Comparison of ENCODE assay signal across 26 mouse cellular contexts in genomic region chr6:55536469-55536868, GRCm38 (mm10).
A peak's percentile ranks its signal among the peaks of the same experiment; 100 is the strongest.
DNase-seq lines count a peak whose midpoint lies in the region; ATAC-seq and TF ChIP-seq lines count a peak whose summit lies in the region.
"Had no signal": no experiment of that assay in that cellular context is flagged by ENCODE, and none has a peak within 500 bp of the region (broad histone marks: within the 10 kb centered on the region; RNA-seq: fewer than 3 reads in every experiment).

No protein-coding gene starts in this region.

- H3K4me1 ChIP-seq in megakaryocyte, embryonic 14.5 days: peaks cover 50% of the 10 kb centered on the region
- no peaks in the 10 kb centered on the region for H3K4me1 ChIP-seq in embryonic fibroblast, embryonic 13.5 days (ENCODE audit: control insufficient read depth, insufficient read depth, low read length)
- H3K4me1 ChIP-seq: embryonic facial prominence, embryonic 12.5 days; embryonic facial prominence, embryonic 15.5 days; intestine, embryonic 15.5 days had no signal

- H3K27ac ChIP-seq in embryonic fibroblast, embryonic 13.5 days (ENCODE audit: insufficient read depth, low read length): peak overlapping the region; percentile 49; the same call in 1 of the 2 replicates
- H3K27ac ChIP-seq: embryonic facial prominence, embryonic 12.5 days; embryonic facial prominence, embryonic 15.5 days; forebrain, embryonic 12.5 days; forebrain, embryonic 15.5 days; gastrocnemius, adult 2 months; heart, embryonic 15.5 days; hindbrain, embryonic 12.5 days; intestine, embryonic 15.5 days had no signal

- no peaks in the 10 kb centered on the region for H3K36me3 ChIP-seq in megakaryocyte, embryonic 14.5 days (replicated peaks; ENCODE audit: low read length)
- H3K36me3 ChIP-seq: embryonic facial prominence, embryonic 12.5 days; embryonic facial prominence, embryonic 15.5 days; forebrain, embryonic 12.5 days; forebrain, embryonic 15.5 days; heart, embryonic 12.5 days; heart, embryonic 15.5 days; hindbrain, embryonic 12.5 days; intestine, embryonic 15.5 days had no signal

- intact Hi-C loops in left cerebral cortex, postnatal 10 days (cut with DNase I): loop anchor here (5.0 kb wide), 2 partner anchors 141 to 266 kb away; no protein-coding TSS in a partner anchor

- no peak for TF ChIP-seq CTCF in embryonic fibroblast, embryonic 13.5 days (IDR thresholded peaks at IDR 0.05; ENCODE audit: borderline replicate concordance, insufficient read depth, low read length)

- H3K27me3 ChIP-seq in megakaryocyte, embryonic 14.5 days (replicated peaks): peaks cover 4% of the 10 kb centered on the region
- H3K27me3 ChIP-seq: embryonic facial prominence, embryonic 12.5 days; embryonic facial prominence, embryonic 15.5 days; forebrain, embryonic 12.5 days; forebrain, embryonic 15.5 days; heart, embryonic 12.5 days; heart, embryonic 15.5 days; hindbrain, embryonic 12.5 days; intestine, embryonic 15.5 days had no signal

- DNase-seq in left cerebral cortex, postnatal 10 days (ENCODE audit: extremely low spot score in 1 of 2, low spot score in 2 of 2): no peak
- DNase-seq: adrenal gland, postnatal 10 days; adrenal gland, postnatal 36 days; cerebellum, adult 18-20 months; cerebellum, adult 9-10 months; cerebellum, postnatal 14 days; gastrocnemius, adult 2 months; gastrocnemius, postnatal 14 days; heart, adult 18-20 months; heart, postnatal 14 days; heart, postnatal 4 days had no signal

- H3K9me3 ChIP-seq in megakaryocyte, embryonic 14.5 days: peaks cover 9% of the 10 kb centered on the region
- H3K9me3 ChIP-seq: embryonic facial prominence, embryonic 12.5 days; embryonic facial prominence, embryonic 15.5 days; forebrain, embryonic 12.5 days; forebrain, embryonic 15.5 days; heart, embryonic 15.5 days; hindbrain, embryonic 12.5 days; intestine, embryonic 15.5 days had no signal

- H3K4me3 ChIP-seq in megakaryocyte, embryonic 14.5 days (replicated peaks): peak overlapping the region; percentile 72
- H3K4me3 ChIP-seq in embryonic fibroblast, embryonic 13.5 days (ENCODE audit: insufficient read depth, low read length): no peak overlapping the region
- H3K4me3 ChIP-seq: embryonic facial prominence, embryonic 12.5 days; embryonic facial prominence, embryonic 15.5 days; erythroblast, embryonic 14.5 days; forebrain, embryonic 12.5 days; forebrain, embryonic 15.5 days; gastrocnemius, adult 2 months; heart, embryonic 12.5 days; heart, embryonic 15.5 days; hindbrain, embryonic 12.5 days; intestine, embryonic 15.5 days had no signal

- ATAC-seq in megakaryocyte, adult 5-6 weeks (ENCODE audit: poor library complexity, severe bottlenecking): no peak
- ATAC-seq in megakaryocyte progenitor cell, adult 5-6 weeks (replicated peaks; ENCODE audit: poor library complexity): peak; percentile 76
- no peak for ATAC-seq in activated CD4-positive, CD25-positive, alpha-beta regulatory T cell, adult 4 months
- ATAC-seq: forebrain, embryonic 15.5 days; hindbrain, embryonic 16.5 days; intestine, embryonic 15.5 days had no signal

- TF ChIP-seq POLR2A in embryonic fibroblast, embryonic 13.5 days (IDR thresholded peaks at IDR 0.05; ENCODE audit: low read depth, low read length): no peak
